Mouse (Mus musculus): ENCODE measurements around the gene Vangl2. TPM values are rescaled to one million over a fixed set of nuclear protein-coding genes. Genes with fewer than 3 reads are reported as not detected.

Vangl2 gene
- polyA plus RNA-seq, 1 experiment from 2014 or later = 18.4 TPM

- Histone ChIP-seq H3K4me2 (replicated peaks; ENCODE audit: low read depth, low read length) (no peak overlapping the region), H3K9me3 (ENCODE audit: control insufficient read depth, low read depth, low read length) (no peaks in the 10 kb centered on the region), H3K27me3 (ENCODE audit: control insufficient read depth, insufficient read depth, low read length) (peaks cover 11% of the 10 kb centered on the region), H3K27ac (ENCODE audit: low read length) (no peak overlapping the region), H3K4me3 (ENCODE audit: low read depth, low read length) (no peak overlapping the region), H3K9ac (replicated peaks; ENCODE audit: low read depth, low read length) (no peak overlapping the region), H3K4me1 (ENCODE audit: control insufficient read depth, insufficient read depth, low read length) (peaks cover 6% of the 10 kb centered on the region; the same call in 1 of the 2 replicates), H3K36me3 (ENCODE audit: control insufficient read depth, insufficient read depth, low read length) (no peaks in the 10 kb centered on the region)
- no peak for ATAC-seq (ENCODE audit: insufficient number of reproducible peaks, insufficient read depth, low FRiP score, low read depth)
- 34% methylated on average over 13 of the region's 13 CpGs for WGBS
These were observed 21.0 kb upstream of the Vangl2 start for GRCm38 (mm10) chr1:172049131-172049782.

GRCm38 (mm10) chr1:172048241-172048734, 20.0 kb upstream of the Vangl2 start:
- Histone ChIP-seq H3K27ac (ENCODE audit: low read length) (no peak overlapping the region), H3K4me2 (replicated peaks; ENCODE audit: low read depth, low read length) (no peak overlapping the region), H3K4me1 (ENCODE audit: control insufficient read depth, insufficient read depth, low read length) (no peaks in the 10 kb centered on the region), H3K36me3 (ENCODE audit: control insufficient read depth, insufficient read depth, low read length) (no peaks in the 10 kb centered on the region), H3K9me3 (ENCODE audit: control insufficient read depth, low read depth, low read length) (no peaks in the 10 kb centered on the region), H3K27me3 (ENCODE audit: control insufficient read depth, insufficient read depth, low read length) (peaks cover 3% of the 10 kb centered on the region; the same call in 1 of the 2 replicates), H3K4me3 (ENCODE audit: low read depth, low read length) (no peak overlapping the region), H3K9ac (replicated peaks; ENCODE audit: low read depth, low read length) (no peak overlapping the region)
- no peak; the same call in 1 of the 2 replicates for ATAC-seq (ENCODE audit: insufficient number of reproducible peaks, insufficient read depth, low FRiP score, low read depth)
- 46% methylated on average over 6 of the region's 6 CpGs for WGBS

GRCm38 (mm10) chr1:172046938-172047337, 18.7 kb upstream of the Vangl2 start:
- no peak; the same call in 1 of the 2 replicates for ATAC-seq (ENCODE audit: insufficient number of reproducible peaks, insufficient read depth, low FRiP score, low read depth)
- no peak overlapping the region for H3K4me3 ChIP-seq (ENCODE audit: low read depth, low read length)
- H3K9ac ChIP-seq (replicated peaks; ENCODE audit: low read depth, low read length) = no peak overlapping the region
- WGBS = 11% methylated on average over 5 of the region's 5 CpGs
- no peaks in the 10 kb centered on the region for H3K36me3 ChIP-seq (ENCODE audit: control insufficient read depth, insufficient read depth, low read length)
- no peaks in the 10 kb centered on the region for H3K9me3 ChIP-seq (ENCODE audit: control insufficient read depth, low read depth, low read length)
- no peaks in the 10 kb centered on the region for H3K27me3 ChIP-seq (ENCODE audit: control insufficient read depth, insufficient read depth, low read length)
- no peaks in the 10 kb centered on the region for H3K4me1 ChIP-seq (ENCODE audit: control insufficient read depth, insufficient read depth, low read length)
- H3K4me2 ChIP-seq (replicated peaks; ENCODE audit: low read depth, low read length) = no peak overlapping the region
- no peak overlapping the region for H3K27ac ChIP-seq (ENCODE audit: low read length)

GRCm38 (mm10) chr1:172046410-172046809, 18.2 kb upstream of the Vangl2 start:
- Histone ChIP-seq H3K27me3 (ENCODE audit: control insufficient read depth, insufficient read depth, low read length) (no peaks in the 10 kb centered on the region), H3K4me1 (ENCODE audit: control insufficient read depth, insufficient read depth, low read length) (no peaks in the 10 kb centered on the region), H3K27ac (ENCODE audit: low read length) (no peak overlapping the region), H3K9me3 (ENCODE audit: control insufficient read depth, low read depth, low read length) (no peaks in the 10 kb centered on the region), H3K9ac (replicated peaks; ENCODE audit: low read depth, low read length) (no peak overlapping the region), H3K4me3 (ENCODE audit: low read depth, low read length) (no peak overlapping the region), H3K36me3 (ENCODE audit: control insufficient read depth, insufficient read depth, low read length) (no peaks in the 10 kb centered on the region), H3K4me2 (replicated peaks; ENCODE audit: low read depth, low read length) (no peak overlapping the region)
- WGBS = 68% methylated on average over 8 of the region's 8 CpGs
- ATAC-seq (ENCODE audit: insufficient number of reproducible peaks, insufficient read depth, low FRiP score, low read depth) = no peak

- H3K36me3 ChIP-seq (ENCODE audit: control insufficient read depth, insufficient read depth, low read length) = no peaks in the 10 kb centered on the region
- WGBS = 90% methylated on average over 2 of the region's 2 CpGs
- ATAC-seq (ENCODE audit: insufficient number of reproducible peaks, insufficient read depth, low FRiP score, low read depth) = no peak
These were observed 1.7 kb upstream of the Vangl2 start for GRCm38 (mm10) chr1:172029914-172030313.

GRCm38 (mm10) chr1:172027809-172028102, 488 bp downstream of the Vangl2 start:
- H3K36me3 ChIP-seq (ENCODE audit: control insufficient read depth, insufficient read depth, low read length) = no peaks in the 10 kb centered on the region
- 19% methylated on average over 10 of the region's 10 CpGs for WGBS
- no peak for ATAC-seq (ENCODE audit: insufficient number of reproducible peaks, insufficient read depth, low FRiP score, low read depth)
- H3K27ac ChIP-seq (ENCODE audit: low read length) = peak overlapping the region; percentile 93
- peaks cover 25% of the 10 kb centered on the region for H3K4me1 ChIP-seq (ENCODE audit: control insufficient read depth, insufficient read depth, low read length)
- no peaks in the 10 kb centered on the region for H3K9me3 ChIP-seq (ENCODE audit: control insufficient read depth, low read depth, low read length)
- peak overlapping the region; percentile 94 for H3K4me3 ChIP-seq (ENCODE audit: low read depth, low read length)
- H3K27me3 ChIP-seq (ENCODE audit: control insufficient read depth, insufficient read depth, low read length) = no peaks in the 10 kb centered on the region
- H3K9ac ChIP-seq (replicated peaks; ENCODE audit: low read depth, low read length) = peak overlapping the region; percentile 89; the same call in 1 of the 2 replicates
- H3K4me2 ChIP-seq (replicated peaks; ENCODE audit: low read depth, low read length) = peak overlapping the region; percentile 71

More at GRCm38 (mm10) chr1:172029914-172030313, 1.7 kb upstream of the Vangl2 start:
- no peaks in the 10 kb centered on the region for H3K27me3 ChIP-seq (ENCODE audit: control insufficient read depth, insufficient read depth, low read length)
- H3K9me3 ChIP-seq (ENCODE audit: control insufficient read depth, low read depth, low read length) = no peaks in the 10 kb centered on the region
- peaks cover 18% of the 10 kb centered on the region for H3K4me1 ChIP-seq (ENCODE audit: control insufficient read depth, insufficient read depth, low read length)
- H3K9ac ChIP-seq (replicated peaks; ENCODE audit: low read depth, low read length) = no peak overlapping the region
- no peak overlapping the region for H3K4me2 ChIP-seq (replicated peaks; ENCODE audit: low read depth, low read length)
- H3K27ac ChIP-seq (ENCODE audit: low read length) = no peak overlapping the region
- no peak overlapping the region for H3K4me3 ChIP-seq (ENCODE audit: low read depth, low read length)

- no peaks in the 10 kb centered on the region for H3K27me3 ChIP-seq (ENCODE audit: control insufficient read depth, insufficient read depth, low read length)
- H3K4me1 ChIP-seq (ENCODE audit: control insufficient read depth, insufficient read depth, low read length) = peaks cover 25% of the 10 kb centered on the region
- H3K4me3 ChIP-seq (ENCODE audit: low read depth, low read length) = peak overlapping the region; percentile 94
- H3K9me3 ChIP-seq (ENCODE audit: control insufficient read depth, low read depth, low read length) = no peaks in the 10 kb centered on the region
- peak overlapping the region; percentile 89 for H3K9ac ChIP-seq (replicated peaks; ENCODE audit: low read depth, low read length)
- H3K27ac ChIP-seq (ENCODE audit: low read length) = peak overlapping the region; percentile 93
- H3K4me2 ChIP-seq (replicated peaks; ENCODE audit: low read depth, low read length) = peak overlapping the region; percentile 71
- under 1% methylated on average over 54 of the region's 54 CpGs for WGBS
- ATAC-seq (ENCODE audit: insufficient number of reproducible peaks, insufficient read depth, low FRiP score, low read depth) = peak; percentile 85
- H3K36me3 ChIP-seq (ENCODE audit: control insufficient read depth, insufficient read depth, low read length) = no peaks in the 10 kb centered on the region
These were observed 1.0 kb downstream of the Vangl2 start for GRCm38 (mm10) chr1:172027010-172027808.

GRCm38 (mm10) chr1:172026201-172026901, 1.9 kb downstream of the Vangl2 start:
- H3K36me3 ChIP-seq (ENCODE audit: control insufficient read depth, insufficient read depth, low read length) = no peaks in the 10 kb centered on the region
- no peaks in the 10 kb centered on the region for H3K9me3 ChIP-seq (ENCODE audit: control insufficient read depth, low read depth, low read length)
- H3K27ac ChIP-seq (ENCODE audit: low read length) = peak overlapping the region; percentile 93
- peak overlapping the region; percentile 94 for H3K4me3 ChIP-seq (ENCODE audit: low read depth, low read length)
- H3K4me2 ChIP-seq (replicated peaks; ENCODE audit: low read depth, low read length) = peak overlapping the region; percentile 71
- peak overlapping the region; percentile 89 for H3K9ac ChIP-seq (replicated peaks; ENCODE audit: low read depth, low read length)
- peak; percentile 73 for ATAC-seq (ENCODE audit: insufficient number of reproducible peaks, insufficient read depth, low FRiP score, low read depth)
- 1% methylated on average over 22 of the region's 23 CpGs for WGBS
- H3K4me1 ChIP-seq (ENCODE audit: control insufficient read depth, insufficient read depth, low read length) = peaks cover 29% of the 10 kb centered on the region
- no peaks in the 10 kb centered on the region for H3K27me3 ChIP-seq (ENCODE audit: control insufficient read depth, insufficient read depth, low read length)

All from stomach, embryonic 14.5 days (tissue).